Mouse (Mus musculus) ES-CJ7 (cell line): Measurements from ENCODE around the gene Lhfpl2.
"Not testable (repeated sequence)": the region's sequence is repeated elsewhere in the genome, so short reads cannot be mapped to it uniquely, and the experiment has no call there.

Experiments
- DNase-seq: peaks from one replicate; pipeline ENCODE4 v3.0.0; 2011; ENCODE audit warnings: low read depth, low spot score

Gene Lhfpl2

GRCm38 (mm10) chr13:94057563-94058560 is at the start of gene Lhfpl2:
Gene Lhfpl2, plus strand, starts transcription at chr13:94057796.
- peak; percentile 31 for DNase-seq

GRCm38 (mm10) chr13:94011996-94012575 is 45.5 kb upstream of the Lhfpl2 start:
- no peak for DNase-seq

- DNase-seq: no peak
Observed at GRCm38 (mm10) chr13:94013986-94014385, 43.6 kb upstream of the Lhfpl2 start.

DNA sequence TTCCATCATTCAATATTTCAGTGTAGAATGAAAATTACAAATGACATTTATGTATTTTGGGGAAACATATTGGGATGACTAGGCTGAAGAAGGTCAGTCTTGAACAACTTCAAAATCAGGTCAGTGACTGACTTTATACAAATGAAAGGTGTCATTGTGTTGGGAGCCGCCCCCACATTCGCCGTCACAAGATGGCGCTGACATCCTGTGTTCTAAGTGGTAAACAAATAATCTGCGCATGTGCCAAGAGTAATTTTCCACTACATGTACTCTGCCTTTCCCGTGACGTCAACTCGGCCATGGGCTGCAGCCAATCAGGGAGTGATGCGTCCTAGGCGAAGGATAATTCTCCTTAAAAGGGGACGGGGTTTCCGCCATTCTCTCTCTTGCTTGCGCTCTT is 33.0 kb upstream of the Lhfpl2 start:
- not testable (repeated sequence) for DNase-seq

- no peak for DNase-seq
Observed at GRCm38 (mm10) chr13:94029147-94029546, 28.4 kb upstream of the Lhfpl2 start.

DNA sequence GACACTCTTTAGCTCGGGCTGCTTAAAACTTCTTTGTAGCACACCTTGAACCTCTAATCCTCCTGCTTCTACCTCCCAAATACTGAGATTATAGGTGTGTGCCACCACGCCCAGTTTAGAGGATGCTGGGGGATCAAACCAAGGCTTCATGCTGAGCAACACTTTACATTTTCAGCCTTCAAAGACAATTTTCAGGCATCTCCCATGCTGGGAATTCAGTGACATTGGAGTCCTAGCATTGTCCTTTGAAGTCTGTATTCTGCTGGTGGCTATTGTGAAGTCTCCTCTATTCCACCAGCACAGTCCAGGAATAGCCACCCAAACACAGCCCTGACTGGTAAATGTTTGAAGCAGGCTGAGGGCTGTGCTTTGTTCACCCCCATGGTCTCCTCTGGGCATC is 27.0 kb upstream of the Lhfpl2 start:
- DNase-seq: peak; percentile 55

DNA sequence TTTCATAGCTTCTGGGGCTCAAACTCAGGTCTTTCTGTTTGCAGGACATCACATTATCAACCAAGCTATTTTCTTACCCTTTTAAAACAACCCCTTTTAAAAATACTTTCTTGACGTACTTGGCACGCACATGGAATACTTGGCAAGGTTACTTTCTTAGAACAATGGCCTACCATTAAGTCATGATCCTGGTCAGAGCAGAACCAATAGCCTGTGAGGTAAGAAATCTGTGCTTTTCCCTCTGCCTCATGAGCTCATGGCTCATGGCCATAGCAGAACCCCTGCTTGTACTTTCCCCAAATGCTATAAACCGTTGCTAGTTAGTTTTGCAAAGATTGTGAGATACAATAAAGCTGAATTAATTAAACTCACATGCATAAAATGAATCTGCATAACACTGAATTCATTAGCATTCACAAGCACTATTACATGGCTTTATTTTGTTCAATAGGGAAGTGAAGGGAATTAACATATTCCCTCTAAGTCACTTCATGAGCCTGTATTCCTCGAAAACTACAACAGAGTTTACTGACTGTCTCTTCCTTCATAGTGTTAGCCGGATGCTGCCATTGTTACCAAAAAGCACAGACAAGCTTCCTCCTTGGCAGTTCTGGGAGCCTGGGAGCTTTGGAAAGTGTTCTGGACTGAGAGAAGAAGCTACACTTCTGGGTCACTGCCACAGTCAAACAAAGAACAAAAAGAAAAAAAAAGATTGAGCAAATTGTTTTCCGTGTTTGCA is 20.1 kb upstream of the Lhfpl2 start:
- DNase-seq: no peak

DNA sequence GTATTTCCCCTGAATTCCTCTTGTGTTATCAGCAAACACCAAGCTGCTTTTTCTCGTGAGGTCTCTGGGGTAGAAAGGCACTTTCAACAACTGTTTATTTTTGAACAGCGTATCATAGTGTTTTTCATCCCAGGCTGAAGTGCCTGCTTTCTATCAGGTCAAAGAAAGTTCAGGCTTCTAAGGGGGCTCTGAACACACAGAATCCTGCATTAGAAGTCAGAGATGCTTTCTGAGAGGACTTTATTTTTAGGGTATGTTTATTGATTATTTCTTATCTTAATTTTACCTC is 19.6 kb upstream of the Lhfpl2 start:
- no peak for DNase-seq

DNA sequence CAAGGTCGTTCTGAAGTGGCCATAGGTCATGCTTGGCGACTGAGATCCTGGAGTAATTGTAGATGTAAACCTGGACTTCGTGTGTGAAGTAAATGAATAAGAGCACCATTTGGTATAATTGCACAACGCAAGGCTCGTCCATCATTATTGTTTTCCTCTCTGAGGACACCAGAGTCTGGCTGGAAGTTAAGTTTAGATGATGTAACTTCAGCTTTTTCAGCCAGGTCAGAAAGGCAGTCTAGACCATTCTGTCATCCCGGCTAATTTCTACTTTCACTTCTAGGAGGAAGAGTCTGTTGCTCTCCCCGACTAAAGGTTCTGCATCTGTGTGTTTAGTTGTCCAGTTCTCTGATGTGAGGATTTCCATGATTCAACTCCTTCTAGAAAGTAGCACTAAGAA is 7.6 kb upstream of the Lhfpl2 start:
- no peak for DNase-seq

DNA sequence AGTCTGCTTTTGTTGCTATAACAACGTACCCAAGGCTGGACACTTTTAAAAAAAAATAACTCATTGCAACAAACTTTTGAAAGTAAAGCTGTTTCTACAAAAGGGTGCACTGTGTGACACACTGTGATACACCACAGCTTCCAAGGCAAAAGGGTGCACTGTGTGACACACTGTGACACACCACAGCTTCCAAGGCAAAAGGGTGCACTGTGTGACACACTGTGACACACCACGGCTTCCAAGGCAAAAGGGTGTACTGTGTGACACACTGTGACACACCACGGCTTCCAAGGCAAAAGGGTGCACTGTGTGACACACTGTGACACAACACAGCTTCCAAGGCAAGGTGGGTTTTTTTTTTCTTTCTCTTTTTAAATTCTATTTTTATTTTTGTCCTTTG is 6.8 kb upstream of the Lhfpl2 start:
- DNase-seq: no peak

DNA sequence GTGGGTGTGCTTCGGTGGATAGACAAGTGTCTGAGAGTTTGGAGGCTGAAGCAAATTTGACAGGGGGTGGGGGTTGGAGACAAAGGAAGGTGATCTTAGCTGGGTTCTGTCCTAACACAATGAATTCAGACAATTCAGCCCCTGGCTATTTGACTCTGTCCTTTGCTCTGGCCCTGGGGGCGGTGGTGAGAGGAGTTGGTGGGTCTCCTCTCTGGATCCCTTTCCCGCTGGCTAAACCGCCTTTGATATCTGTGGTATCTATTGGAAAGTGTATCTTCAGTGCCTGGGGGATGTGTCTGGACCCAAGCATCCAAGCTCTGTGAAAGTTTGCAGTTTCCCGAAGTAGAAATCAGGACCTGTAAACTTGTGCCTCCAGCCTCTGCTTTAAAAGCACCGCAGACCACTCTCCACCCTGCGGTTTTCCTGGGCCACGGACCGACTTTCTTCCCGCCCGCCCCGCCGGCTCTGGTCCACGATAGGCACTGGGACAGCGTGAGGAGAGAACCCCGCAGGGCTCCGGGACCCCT is 497 bp upstream of the Lhfpl2 start:
- peak; percentile 41 for DNase-seq

- no peak for DNase-seq
Observed at GRCm38 (mm10) chr13:94058642-94059222, 1.1 kb downstream of the Lhfpl2 start.

DNA sequence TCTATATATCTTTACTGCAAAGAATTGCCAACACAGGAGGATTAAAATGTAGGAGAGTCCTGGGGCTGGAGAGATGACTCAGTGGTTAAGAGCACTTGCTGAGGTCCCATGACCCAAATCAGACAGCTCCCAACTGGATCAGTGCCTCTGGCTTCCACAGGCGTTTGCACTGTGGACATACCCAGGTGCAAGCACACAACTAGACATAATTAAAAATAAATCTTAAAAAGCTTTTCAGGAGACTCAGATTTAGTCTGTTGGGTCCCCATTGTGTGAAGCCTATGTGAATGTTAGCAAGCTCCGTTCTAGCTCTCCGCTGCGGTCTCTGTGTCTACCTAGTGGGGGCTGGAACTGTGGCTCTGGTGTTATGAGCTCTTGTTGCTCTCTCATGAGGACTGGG is 1.8 kb downstream of the Lhfpl2 start:
- DNase-seq: no peak

DNA sequence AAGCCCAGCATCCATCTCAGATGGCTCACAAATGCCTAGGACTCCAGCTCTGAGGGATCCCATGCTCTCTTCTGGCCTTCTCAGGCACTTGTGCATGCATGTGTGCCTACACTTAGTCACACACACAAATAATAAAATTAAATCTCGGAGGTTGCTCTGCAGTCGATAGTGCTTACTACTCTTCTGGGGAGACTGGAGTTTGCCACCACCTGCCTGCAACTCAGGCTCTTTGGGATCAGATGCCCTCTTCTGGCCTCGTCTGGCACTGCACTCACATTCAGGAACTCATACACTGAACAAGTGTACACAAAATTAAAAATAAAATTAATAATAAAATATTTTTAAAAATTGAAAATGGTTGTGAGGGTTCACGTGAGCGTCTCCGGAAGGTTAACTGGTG is 2.2 kb downstream of the Lhfpl2 start:
- DNase-seq: peak; percentile 50

DNA sequence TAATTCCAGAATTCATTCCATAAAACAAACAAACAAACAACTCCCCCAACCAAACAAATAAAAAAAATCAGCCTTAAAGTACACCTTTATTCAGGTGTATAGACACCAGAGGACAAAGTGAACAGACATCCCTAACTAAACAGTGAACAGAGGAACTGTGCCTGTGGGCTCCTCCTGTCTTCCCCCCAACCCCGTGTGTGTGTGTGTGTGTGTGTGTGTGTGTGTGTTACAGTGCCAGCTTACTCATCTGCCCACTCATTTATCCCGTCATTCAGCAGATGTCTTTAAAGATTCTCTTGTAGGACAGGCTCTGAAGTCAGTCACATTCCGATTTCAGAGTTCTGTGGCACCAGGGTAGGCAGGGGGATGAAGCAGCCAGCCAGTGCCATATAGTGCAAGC is 2.9 kb downstream of the Lhfpl2 start:
- no peak for DNase-seq

- DNase-seq: no peak
Observed at GRCm38 (mm10) chr13:94061256-94061877, 3.8 kb downstream of the Lhfpl2 start.

GRCm38 (mm10) chr13:94062349-94063111 is 4.9 kb downstream of the Lhfpl2 start:
- DNase-seq: peak; percentile 49

DNA sequence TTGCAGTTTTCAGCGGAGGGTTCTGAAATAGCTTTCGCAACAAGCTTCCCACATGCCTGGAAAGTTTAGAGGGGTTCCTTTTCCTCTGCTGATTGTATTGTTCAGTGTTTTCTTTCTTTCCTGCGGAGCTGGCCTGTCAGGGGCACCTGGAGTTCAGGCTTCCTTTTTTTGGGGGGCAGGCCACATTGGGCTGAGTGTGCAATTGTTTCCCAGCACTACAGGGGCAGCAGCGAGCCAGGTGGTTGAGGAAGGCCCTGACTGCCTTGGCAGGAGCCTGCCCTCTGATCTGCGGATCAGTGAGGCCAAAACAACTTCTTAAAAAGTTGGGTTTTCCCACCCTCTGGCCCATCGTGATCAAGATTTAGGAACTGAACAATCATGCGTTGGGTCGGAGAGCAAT is 5.6 kb downstream of the Lhfpl2 start:
- DNase-seq: peak; percentile 47

DNA sequence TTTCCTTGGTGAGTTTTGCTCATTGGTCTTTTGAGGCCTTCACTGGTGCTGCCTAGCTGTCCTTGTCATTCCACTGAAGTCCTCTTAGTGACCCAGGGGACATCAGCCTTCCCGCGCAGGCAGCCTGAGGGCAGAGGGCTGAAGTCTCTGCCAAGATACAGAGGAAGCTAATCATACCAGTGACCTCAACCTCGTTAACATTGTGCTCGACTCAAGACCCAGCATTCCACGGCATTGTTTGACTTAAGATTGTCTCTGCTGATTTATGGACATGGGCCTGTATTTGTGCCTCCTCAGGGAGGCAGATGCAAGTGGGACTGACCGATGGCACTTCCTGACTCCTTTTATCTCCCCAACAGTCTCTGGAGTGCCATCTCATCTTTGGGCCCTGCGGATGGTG is 7.0 kb downstream of the Lhfpl2 start:
- DNase-seq: no peak

DNA sequence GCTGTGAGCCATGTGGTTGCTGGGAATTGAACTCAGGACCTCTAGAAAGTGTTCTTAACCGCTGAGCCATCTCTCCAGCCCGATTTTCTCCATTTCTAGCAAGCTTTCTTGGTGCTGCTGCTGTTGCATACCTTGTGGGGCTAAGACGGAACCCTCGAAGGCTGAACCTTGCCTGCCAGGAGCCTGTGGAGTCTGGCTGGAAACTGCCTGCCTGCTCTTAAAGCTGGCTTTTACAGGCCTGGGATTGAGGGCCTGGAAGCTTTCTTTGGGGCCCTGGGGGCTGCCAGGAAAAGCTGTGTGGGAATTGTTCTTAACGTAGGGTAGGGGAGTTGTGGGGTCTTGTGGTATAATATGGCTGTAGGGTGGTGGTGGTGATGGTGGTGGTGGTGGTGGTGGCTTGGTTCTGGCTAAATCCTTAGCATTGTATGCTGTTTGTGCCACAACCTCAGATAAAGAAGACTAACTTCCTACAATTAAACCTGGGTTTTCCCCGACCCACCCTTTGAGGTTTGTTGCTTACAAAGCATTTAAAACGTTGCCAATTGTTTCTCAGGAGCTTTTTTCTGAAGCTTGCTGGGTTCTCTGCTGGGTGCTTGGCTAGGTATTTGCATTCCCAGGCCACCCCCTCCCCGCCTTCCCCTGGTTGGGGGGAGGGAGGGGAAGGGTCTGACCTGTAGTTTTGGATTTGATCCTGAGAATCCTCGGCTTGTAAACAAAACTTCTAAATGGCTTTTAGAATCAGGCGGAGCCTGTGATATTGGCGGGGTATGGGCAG is 7.9 kb downstream of the Lhfpl2 start:
- DNase-seq: peak; percentile 78
